Mouse (Mus musculus): Measurements from ENCODE around the gene Pold4. TPM values are rescaled to one million over a fixed set of nuclear protein-coding genes. Genes with fewer than 3 reads are reported as not detected.

Gene Pold4
- polyA plus RNA-seq (2012; rRNA removed) = 86.7 and 104 TPM in 2 replicates

DNA sequence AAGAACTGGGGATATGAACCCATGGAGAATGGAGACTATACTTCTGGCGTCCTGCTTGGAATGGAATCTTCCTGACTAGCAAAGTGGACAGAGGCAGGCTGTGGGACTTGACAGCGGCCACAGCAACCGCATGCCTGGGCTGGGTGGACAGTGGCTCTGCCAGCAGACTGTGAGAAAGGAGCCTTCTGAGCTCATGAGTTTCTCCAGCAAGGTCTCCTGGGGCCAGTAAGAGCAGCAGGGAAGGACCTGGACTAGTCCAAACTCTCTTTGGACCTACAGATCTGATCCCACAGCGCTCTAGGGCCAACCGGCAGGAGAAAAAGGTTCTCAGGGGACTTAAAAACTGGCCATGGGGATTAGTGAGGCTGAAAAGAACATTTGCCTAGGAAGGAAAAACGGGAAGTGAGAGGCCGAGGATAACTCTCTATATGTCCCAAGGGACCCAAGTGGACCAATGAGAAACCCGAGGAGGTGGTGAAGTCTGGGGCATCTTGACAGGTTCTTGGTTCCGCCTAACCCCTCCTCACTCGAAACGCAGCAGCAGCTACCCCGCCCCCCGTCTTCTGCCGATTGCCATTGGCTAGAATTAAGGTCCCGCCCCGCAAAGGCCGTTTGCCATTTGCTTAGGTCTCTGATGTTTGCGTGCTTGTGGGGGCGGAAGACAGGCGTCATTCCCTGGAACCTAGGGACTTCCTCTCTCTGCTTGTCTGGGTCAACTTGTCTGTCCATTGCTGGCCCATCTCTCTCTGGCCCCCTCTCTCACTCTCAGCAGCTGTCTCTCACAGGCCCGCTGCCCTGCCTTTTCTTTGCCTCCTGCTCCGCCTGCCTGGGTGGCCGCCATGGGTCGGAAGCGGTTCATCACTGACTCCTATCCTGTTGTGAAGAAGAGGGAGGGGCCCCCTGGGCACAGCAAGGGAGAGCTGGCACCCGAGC, at the start of gene Pold4:
Pold4 (plus strand) TSS at position 647 of the 933 bp plus-strand sequence.

DNA sequence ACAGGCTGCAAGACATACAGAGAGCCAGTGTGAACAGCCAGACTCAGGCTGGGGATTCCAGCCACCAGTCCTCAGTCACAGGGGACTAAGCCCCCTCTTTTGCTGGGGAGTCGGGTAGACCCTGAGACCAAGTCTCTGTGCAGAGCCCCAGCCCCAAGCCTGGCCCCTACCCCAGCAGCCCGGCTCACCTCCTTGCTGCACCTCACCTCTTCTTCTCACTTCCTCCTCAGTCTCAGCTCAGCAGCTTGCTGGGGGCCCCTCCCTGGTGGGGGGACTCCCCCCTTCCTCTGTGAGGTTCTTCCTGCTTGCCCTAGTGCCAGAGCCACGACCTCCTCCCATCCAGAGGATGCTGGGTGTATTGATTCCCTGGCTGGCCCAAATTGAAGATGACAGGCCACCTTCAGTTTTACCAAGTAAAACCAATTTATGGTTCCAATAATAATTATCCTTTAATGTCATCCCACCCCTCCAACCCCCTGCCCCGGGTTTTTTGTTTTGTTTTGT, 40.8 kb upstream of the Pold4 start, which contains the start of gene Tbc1d10c:
Tbc1d10c (minus strand) TSS at position 454 of the 504 bp plus-strand sequence.

DNA sequence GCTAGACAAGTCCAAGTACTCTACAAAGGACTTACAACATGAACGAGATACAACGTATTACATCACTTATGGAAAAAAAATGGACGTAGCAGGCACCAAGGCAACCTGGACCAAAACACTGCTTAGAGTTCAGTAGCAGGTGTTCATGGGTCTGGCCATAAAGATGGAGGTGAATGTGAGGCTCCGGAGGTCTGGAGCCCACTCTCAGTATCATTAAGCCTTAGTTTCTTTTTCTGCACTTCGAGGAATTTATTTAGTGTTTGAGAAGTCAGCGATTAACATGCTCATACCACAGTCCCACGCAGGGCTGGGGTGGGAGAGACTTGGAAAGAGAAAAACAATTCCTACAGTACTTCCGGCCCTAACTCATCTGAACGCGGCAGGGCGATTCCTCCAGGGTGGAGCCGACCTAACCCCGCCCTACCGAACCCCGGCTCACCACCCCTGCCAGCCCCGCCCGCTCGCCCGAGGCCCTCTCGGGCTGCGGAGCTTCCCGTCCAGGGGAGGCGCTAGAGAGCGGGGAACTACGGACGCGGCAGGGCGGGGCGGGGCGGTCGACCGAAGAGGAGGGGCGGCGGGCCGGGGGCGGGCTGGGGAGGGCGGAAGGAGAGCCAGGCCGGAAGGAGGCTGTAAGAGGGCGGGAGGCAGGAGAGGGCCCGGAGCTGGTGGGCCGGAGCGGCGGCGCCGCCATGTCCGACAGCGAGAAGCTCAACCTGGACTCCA, 40.0 kb upstream of the Pold4 start, which contains the start of gene Ppp1ca:
Ppp1ca (plus strand) TSS at position 538 of the 723 bp plus-strand sequence.

DNA sequence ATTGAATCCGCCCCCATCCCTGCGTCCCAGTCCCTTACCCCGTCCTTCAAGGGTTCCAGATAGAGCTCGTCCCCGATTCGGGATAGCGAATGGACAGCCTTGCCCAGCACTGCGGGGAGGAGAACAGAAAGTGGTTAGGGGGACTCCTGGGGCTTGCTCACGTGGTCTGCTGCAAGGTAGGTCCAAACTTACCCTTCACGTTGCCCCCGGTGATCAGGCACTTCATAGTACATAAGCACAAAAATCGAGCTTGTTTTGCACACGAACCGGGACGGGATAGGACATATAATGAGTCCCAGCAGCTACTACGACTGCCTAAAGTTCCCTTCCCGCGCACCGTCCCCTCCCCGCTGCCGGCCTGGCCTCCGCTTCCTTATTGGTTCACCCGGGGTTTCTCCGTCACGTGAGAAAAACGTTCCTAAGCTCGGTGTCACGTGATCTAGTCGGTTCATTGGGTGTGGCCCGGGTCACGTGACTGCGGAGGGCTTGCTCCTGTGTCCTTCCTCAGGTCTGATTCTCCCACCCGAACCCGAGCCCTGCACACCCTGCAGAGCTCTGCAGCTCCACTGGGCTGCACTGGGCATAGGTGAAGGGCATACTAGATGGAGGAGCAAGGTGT, 30.3 kb upstream of the Pold4 start, which contains the start of gene Rad9a:
Rad9a (minus strand) TSS at position 372 of the 619 bp plus-strand sequence.

DNA sequence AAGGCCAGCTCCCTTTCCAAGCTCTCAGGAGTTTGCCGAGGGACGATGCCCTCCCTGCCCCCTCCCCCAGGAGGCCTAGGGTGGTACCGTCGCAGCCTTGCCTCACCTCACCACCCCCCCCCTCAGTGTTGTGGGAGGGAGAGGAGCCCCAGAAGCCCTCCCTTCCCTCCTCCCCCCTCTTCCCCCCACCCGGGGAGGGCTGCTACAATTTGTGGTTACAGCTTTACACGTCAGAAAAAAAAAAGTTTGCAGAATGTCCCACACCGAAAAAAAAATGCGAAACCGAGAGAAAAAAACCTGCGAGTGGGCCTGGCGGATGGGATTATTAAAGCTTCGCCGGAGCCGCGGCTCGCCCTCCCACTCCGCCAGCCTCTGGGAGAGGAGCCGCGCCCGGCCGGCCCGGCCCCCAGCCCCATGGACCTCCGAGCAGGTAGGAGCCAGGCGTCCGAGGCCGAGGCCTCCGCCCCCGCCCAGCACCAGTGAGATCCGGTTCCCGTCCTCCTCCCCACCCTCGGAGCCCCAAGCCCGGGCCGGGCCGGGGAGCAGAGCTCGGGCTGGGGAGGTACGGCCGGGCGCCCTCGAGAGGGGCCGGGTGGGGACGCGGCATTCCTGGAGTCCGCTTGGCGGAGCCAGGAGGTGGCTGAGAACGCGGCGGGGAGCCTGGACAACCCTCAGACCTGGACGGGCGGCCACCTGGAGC, 17.5 kb upstream of the Pold4 start, which contains the start of the genes Clcf1 and AC109138.7:
Clcf1 (plus strand) TSS at position 168 of the 700 bp plus-strand sequence.
AC109138.7 (plus strand) TSS at position 287 of the 700 bp plus-strand sequence.

DNA sequence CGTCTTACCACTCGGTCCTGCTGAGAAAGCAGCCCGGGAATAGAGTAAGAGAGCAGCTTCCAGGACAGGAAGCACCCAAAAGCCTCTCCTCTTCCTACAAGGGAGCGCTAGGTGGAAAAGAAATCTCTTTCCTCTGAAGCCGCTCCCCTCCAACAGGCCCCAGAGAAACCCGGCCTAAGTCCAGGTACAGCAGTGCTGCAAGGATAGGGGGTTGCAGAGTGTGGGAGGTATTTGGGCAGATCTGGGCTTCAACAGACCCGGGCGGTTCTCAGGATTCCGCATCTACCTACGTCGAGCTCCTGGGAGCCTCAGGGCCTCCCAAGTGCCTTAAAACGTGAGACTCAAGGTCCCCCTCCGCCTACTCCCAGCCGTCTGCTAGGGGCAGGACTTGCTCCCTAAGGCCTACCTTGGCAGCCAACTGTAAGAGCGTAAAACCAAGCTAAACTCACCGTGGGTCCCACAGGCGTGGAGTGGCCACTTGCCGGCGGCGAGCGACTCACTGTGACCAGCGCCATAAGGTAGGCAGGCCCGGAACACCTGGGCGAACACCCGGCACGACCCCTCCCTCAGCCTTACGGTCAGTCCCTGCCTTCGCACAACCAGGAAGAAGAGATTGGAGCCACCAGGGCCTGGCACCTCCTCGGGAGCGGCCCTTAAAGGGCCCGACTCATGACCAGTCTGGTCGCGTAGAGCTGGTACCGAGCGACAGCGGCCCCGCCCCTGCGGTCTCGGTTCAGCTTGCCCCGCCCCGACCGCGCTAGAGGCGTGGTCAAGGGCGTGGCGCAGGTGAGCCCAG, 37.1 kb downstream of the Pold4 start, which contains the start of gene Ssh3:
Ssh3 (minus strand) TSS at position 615 of the 796 bp plus-strand sequence.

DNA sequence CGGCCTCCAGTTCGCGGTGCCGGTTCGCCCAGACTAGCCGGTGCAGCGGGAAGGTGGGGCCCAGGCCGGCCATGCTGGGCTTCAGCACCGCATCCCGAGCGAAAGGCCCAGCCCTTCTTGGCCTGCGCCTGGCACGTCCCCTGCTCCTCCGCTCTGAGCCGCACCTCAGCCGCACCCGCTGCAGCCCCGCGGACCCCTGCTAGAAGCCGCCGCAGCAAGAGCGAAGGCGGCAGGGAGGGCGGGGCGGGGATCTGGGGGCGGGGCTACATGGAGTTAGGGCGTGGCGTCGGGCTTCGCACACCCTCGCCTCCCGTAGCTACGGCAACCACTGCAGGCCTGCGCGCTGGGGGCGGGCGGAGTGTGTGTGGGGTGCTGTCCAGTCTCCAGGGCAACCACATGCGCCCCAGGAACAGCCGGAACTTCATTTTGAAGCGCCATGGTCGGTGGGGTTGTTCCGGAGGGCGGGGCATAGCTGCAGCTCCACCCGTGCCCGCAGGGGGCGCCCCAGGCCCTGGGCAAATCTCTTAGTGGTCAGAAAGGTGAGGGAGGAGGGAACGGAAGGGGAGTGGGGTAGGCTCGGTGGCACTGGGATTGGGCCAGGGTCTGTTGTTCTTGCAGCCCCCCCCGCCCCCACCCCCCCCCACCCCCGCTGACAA, 51.3 kb downstream of the Pold4 start, which contains the start of gene Ankrd13d:
Ankrd13d (minus strand) TSS at position 240 of the 656 bp plus-strand sequence.

Other genes starting within 250 kb of the Pold4 start
- 55.2 and 55.9 TPM in 2 replicates for gene Acy3, start 245.3 kb upstream of the Pold4 start, polyA plus RNA-seq (2012; rRNA removed)
- not detected in 2 replicates for gene Tbx10, start 239.1 kb upstream of the Pold4 start, polyA plus RNA-seq (2012; rRNA removed)
- gene Nudt8, start 231.3 kb upstream of the Pold4 start, polyA plus RNA-seq (2012; rRNA removed) = 18.7 and 25.7 TPM in 2 replicates
- gene Gm49405, start 231.3 kb upstream of the Pold4 start, polyA plus RNA-seq (2012; rRNA removed) = 2.1 and 2.5 TPM in 2 replicates
- 10.8 and 11.5 TPM in 2 replicates for gene Doc2g, start 228.6 kb upstream of the Pold4 start, polyA plus RNA-seq (2012; rRNA removed)
- 185 and 192 TPM in 2 replicates for gene Ndufv1, start 219.1 kb upstream of the Pold4 start, polyA plus RNA-seq (2012; rRNA removed)
- 871 and 970 TPM in 2 replicates for gene Gstp1, start 193.9 kb upstream of the Pold4 start, polyA plus RNA-seq (2012; rRNA removed)
- gene Gstp2, start 185.9 kb upstream of the Pold4 start, polyA plus RNA-seq (2012; rRNA removed) = 192 and 247 TPM in 2 replicates
- 8.4 and 8.5 TPM in 2 replicates for gene Gstp3, start 172.3 kb upstream of the Pold4 start, polyA plus RNA-seq (2012; rRNA removed)
- 2.5 TPM in 1 of 2 replicates, not detected in the other for gene Cabp2, start 150.3 kb upstream of the Pold4 start, polyA plus RNA-seq (2012; rRNA removed)
- 321 and 393 TPM in 2 replicates for gene Cdk2ap2, start 134.7 kb upstream of the Pold4 start, polyA plus RNA-seq (2012; rRNA removed)
- 133 and 136 TPM in 2 replicates for gene Pitpnm1, start 131.9 kb upstream of the Pold4 start, polyA plus RNA-seq (2012; rRNA removed)
- 65.0 and 68.8 TPM in 2 replicates for gene Aip, start 106.0 kb upstream of the Pold4 start, polyA plus RNA-seq (2012; rRNA removed)
- gene Gpr152, start 92.1 kb upstream of the Pold4 start, polyA plus RNA-seq (2012; rRNA removed) = 0.02 and 0.05 TPM in 2 replicates
- 0.15 and 0.28 TPM in 2 replicates for gene Cabp4, start 87.9 kb upstream of the Pold4 start, polyA plus RNA-seq (2012; rRNA removed)
- 657 and 730 TPM in 2 replicates for gene Coro1b, start 83.3 kb upstream of the Pold4 start, polyA plus RNA-seq (2012; rRNA removed)
- gene Ptprcap, start 78.3 kb upstream of the Pold4 start, polyA plus RNA-seq (2012; rRNA removed) = 74.8 and 129 TPM in 2 replicates
- gene Rps6kb2, start 68.5 kb upstream of the Pold4 start, polyA plus RNA-seq (2012; rRNA removed) = 38.0 and 53.9 TPM in 2 replicates
- 5.3 and 9.0 TPM in 2 replicates for gene Carns1, start 56.4 kb upstream of the Pold4 start, polyA plus RNA-seq (2012; rRNA removed)
- gene Tbc1d10c, start 40.6 kb upstream of the Pold4 start, polyA plus RNA-seq (2012; rRNA removed) = 9.9 and 10.0 TPM in 2 replicates
- gene Ppp1ca, start 39.8 kb upstream of the Pold4 start, polyA plus RNA-seq (2012; rRNA removed) = 488 and 523 TPM in 2 replicates
- 15.7 and 22.4 TPM in 2 replicates for gene Rad9a, start 30.2 kb upstream of the Pold4 start, polyA plus RNA-seq (2012; rRNA removed)
- gene Clcf1, start 17.7 kb upstream of the Pold4 start, polyA plus RNA-seq (2012; rRNA removed) = 8.3 and 14.8 TPM in 2 replicates
- gene AC109138.7, start 17.5 kb upstream of the Pold4 start, polyA plus RNA-seq (2012; rRNA removed) = not detected in 2 replicates
- gene Ssh3, start 37.3 kb downstream of the Pold4 start, polyA plus RNA-seq (2012; rRNA removed) = 188 and 216 TPM in 2 replicates
- 4.3 and 7.3 TPM in 2 replicates for gene Ankrd13d, start 51.2 kb downstream of the Pold4 start, polyA plus RNA-seq (2012; rRNA removed)
- gene Grk2, start 74.3 kb downstream of the Pold4 start, polyA plus RNA-seq (2012; rRNA removed) = 120 and 123 TPM in 2 replicates
- 57.0 and 63.9 TPM in 2 replicates for gene Kdm2a, start 166.4 kb downstream of the Pold4 start, polyA plus RNA-seq (2012; rRNA removed)
- gene Rhod, start 207.5 kb downstream of the Pold4 start, polyA plus RNA-seq (2012; rRNA removed) = 23.4 and 23.7 TPM in 2 replicates
- 2.0 and 4.4 TPM in 2 replicates for gene Syt12, start 245.5 kb downstream of the Pold4 start, polyA plus RNA-seq (2012; rRNA removed)